Mouse (Mus musculus): ENCODE measurements at regions not wholly inside any gene's neighbourhood (a gene's known extent, or its start where the extent isn't known, plus 50 kb on each side); places are given as distances from the start of the nearest gene placed in this dataset.

GRCm38 (mm10) chr16:65191574-65192149, 86.0 kb upstream of the Htr1f start:
- 60% methylated on average over 7 of the region's 7 CpGs for WGBS
- Histone ChIP-seq H3K4me1 (ENCODE audit: control insufficient read depth, insufficient read depth, low read length) (no peaks in the 10 kb centered on the region), H3K27me3 (ENCODE audit: control insufficient read depth, insufficient read depth, low read depth, low read length) (no peaks in the 10 kb centered on the region), H3K36me3 (ENCODE audit: control insufficient read depth, insufficient read depth, low read length) (no peaks in the 10 kb centered on the region), H3K27ac (ENCODE audit: low read length) (no peak overlapping the region), H3K4me2 (ENCODE audit: low read length) (no peak overlapping the region), H3K9me3 (replicated peaks; ENCODE audit: control insufficient read depth, low read length, poor library complexity, severe bottlenecking) (no peaks in the 10 kb centered on the region), H3K4me3 (ENCODE audit: low read depth, low read length) (no peak overlapping the region), H3K9ac (ENCODE audit: low read depth, low read length) (no peak overlapping the region)
- ATAC-seq: peak; percentile 51; the same call in 1 of the 2 replicates

GRCm38 (mm10) chr16:65174561-65174960, 68.9 kb upstream of the Htr1f start:
- WGBS: 69% methylated on average over 3 of the region's 3 CpGs
- no peak for ATAC-seq
- no peak overlapping the region for H3K9ac ChIP-seq (ENCODE audit: low read depth, low read length)

GRCm38 (mm10) chr16:65167151-65167550, 61.5 kb upstream of the Htr1f start:
- ATAC-seq: no peak
- Histone ChIP-seq H3K4me3 (ENCODE audit: low read depth, low read length) (no peak overlapping the region), H3K27ac (ENCODE audit: low read length) (no peak overlapping the region), H3K36me3 (ENCODE audit: control insufficient read depth, insufficient read depth, low read length) (no peaks in the 10 kb centered on the region), H3K4me2 (ENCODE audit: low read length) (no peak overlapping the region), H3K4me1 (ENCODE audit: control insufficient read depth, insufficient read depth, low read length) (no peaks in the 10 kb centered on the region), H3K27me3 (ENCODE audit: control insufficient read depth, insufficient read depth, low read depth, low read length) (no peaks in the 10 kb centered on the region), H3K9me3 (replicated peaks; ENCODE audit: control insufficient read depth, low read length, poor library complexity, severe bottlenecking) (no peaks in the 10 kb centered on the region), H3K9ac (ENCODE audit: low read depth, low read length) (no peak overlapping the region)
- WGBS: 63% methylated on average over 6 of the region's 6 CpGs

More at GRCm38 (mm10) chr16:65174561-65174960, 68.9 kb upstream of the Htr1f start:
- Histone ChIP-seq H3K4me3 (ENCODE audit: low read depth, low read length) (no peak overlapping the region), H3K4me2 (ENCODE audit: low read length) (no peak overlapping the region), H3K9me3 (replicated peaks; ENCODE audit: control insufficient read depth, low read length, poor library complexity, severe bottlenecking) (no peaks in the 10 kb centered on the region), H3K36me3 (ENCODE audit: control insufficient read depth, insufficient read depth, low read length) (no peaks in the 10 kb centered on the region), H3K4me1 (ENCODE audit: control insufficient read depth, insufficient read depth, low read length) (no peaks in the 10 kb centered on the region), H3K27me3 (ENCODE audit: control insufficient read depth, insufficient read depth, low read depth, low read length) (no peaks in the 10 kb centered on the region), H3K27ac (ENCODE audit: low read length) (no peak overlapping the region)

- no peak for ATAC-seq
- WGBS: 92% methylated on average over 3 of the region's 3 CpGs
- H3K9me3 ChIP-seq (replicated peaks; ENCODE audit: control insufficient read depth, low read length, poor library complexity, severe bottlenecking): no peaks in the 10 kb centered on the region
- H3K9ac ChIP-seq (ENCODE audit: low read depth, low read length): no peak overlapping the region
- no peak overlapping the region for H3K4me2 ChIP-seq (ENCODE audit: low read length)
- no peaks in the 10 kb centered on the region for H3K36me3 ChIP-seq (ENCODE audit: control insufficient read depth, insufficient read depth, low read length)
- H3K4me3 ChIP-seq (ENCODE audit: low read depth, low read length): no peak overlapping the region
- no peaks in the 10 kb centered on the region for H3K27me3 ChIP-seq (ENCODE audit: control insufficient read depth, insufficient read depth, low read depth, low read length)
- H3K27ac ChIP-seq (ENCODE audit: low read length): no peak overlapping the region
- no peaks in the 10 kb centered on the region for H3K4me1 ChIP-seq (ENCODE audit: control insufficient read depth, insufficient read depth, low read length)
Observed at GRCm38 (mm10) chr16:65162766-65163165, 57.1 kb upstream of the Htr1f start.

- H3K4me1 ChIP-seq (ENCODE audit: control insufficient read depth, insufficient read depth, low read length): 0 out of 2 replicates have a peak, but pooled peaks cover 3% of the 10 kb centered on the region
- no peaks in the 10 kb centered on the region for H3K9me3 ChIP-seq (replicated peaks; ENCODE audit: control insufficient read depth, low read length, poor library complexity, severe bottlenecking)
- H3K36me3 ChIP-seq (ENCODE audit: control insufficient read depth, insufficient read depth, low read length): no peaks in the 10 kb centered on the region
- WGBS: 45% methylated on average over 3 of the region's 3 CpGs
- no peak overlapping the region for H3K4me3 ChIP-seq (ENCODE audit: low read depth, low read length)
- no peaks in the 10 kb centered on the region for H3K27me3 ChIP-seq (ENCODE audit: control insufficient read depth, insufficient read depth, low read depth, low read length)
- no peak for ATAC-seq
- no peak overlapping the region for H3K27ac ChIP-seq (ENCODE audit: low read length)
- no peak overlapping the region for H3K4me2 ChIP-seq (ENCODE audit: low read length)
- no peak overlapping the region for H3K9ac ChIP-seq (ENCODE audit: low read depth, low read length)
Observed at GRCm38 (mm10) chr16:65160286-65160685, 54.6 kb upstream of the Htr1f start.

- 0 out of 2 replicates have a peak, but pooled peaks cover 3% of the 10 kb centered on the region for H3K4me1 ChIP-seq (ENCODE audit: control insufficient read depth, insufficient read depth, low read length)
- no peak overlapping the region for H3K9ac ChIP-seq (ENCODE audit: low read depth, low read length)
- no peak overlapping the region for H3K27ac ChIP-seq (ENCODE audit: low read length)
- WGBS: 68% methylated on average over 1 of the region's 1 CpGs
- H3K27me3 ChIP-seq (ENCODE audit: control insufficient read depth, insufficient read depth, low read depth, low read length): no peaks in the 10 kb centered on the region
- no peaks in the 10 kb centered on the region for H3K9me3 ChIP-seq (replicated peaks; ENCODE audit: control insufficient read depth, low read length, poor library complexity, severe bottlenecking)
- no peak overlapping the region for H3K4me3 ChIP-seq (ENCODE audit: low read depth, low read length)
- H3K4me2 ChIP-seq (ENCODE audit: low read length): no peak overlapping the region
- no peak for ATAC-seq
- H3K36me3 ChIP-seq (ENCODE audit: control insufficient read depth, insufficient read depth, low read length): no peaks in the 10 kb centered on the region
Observed at GRCm38 (mm10) chr16:65155536-65155935, 49.9 kb upstream of the Htr1f start.
